Mouse (Mus musculus): ENCODE results near the gene Rnf144a.
A peak's percentile ranks its signal among the peaks of the same experiment; 100 is the strongest.

The Rnf144a gene

DNA sequence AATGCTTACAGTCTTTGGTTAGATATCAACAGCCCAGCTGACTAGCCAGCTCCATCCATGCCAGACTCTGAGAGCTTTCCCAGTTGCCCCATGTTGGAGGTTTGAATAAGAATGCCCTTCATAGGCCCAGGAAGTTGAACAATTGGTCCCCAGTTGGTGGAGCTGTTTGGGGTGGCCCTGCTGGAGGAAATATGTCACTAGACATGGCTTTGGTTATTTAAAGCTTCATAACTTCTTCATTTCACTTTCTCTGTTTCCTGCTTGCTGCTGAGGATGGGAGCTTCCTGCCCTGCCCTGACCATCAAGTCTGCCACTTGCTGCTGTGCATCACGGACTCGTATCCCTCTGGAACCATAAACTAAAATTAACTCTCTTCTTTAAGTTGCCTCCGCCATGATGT lies 4.6 kb downstream of the Rnf144a start:
- peak in 1 of 2 experiments; percentile 11 for DNase-seq (ENCODE audit: low read depth in 2 of 2, low spot score in 2 of 2)

DNA sequence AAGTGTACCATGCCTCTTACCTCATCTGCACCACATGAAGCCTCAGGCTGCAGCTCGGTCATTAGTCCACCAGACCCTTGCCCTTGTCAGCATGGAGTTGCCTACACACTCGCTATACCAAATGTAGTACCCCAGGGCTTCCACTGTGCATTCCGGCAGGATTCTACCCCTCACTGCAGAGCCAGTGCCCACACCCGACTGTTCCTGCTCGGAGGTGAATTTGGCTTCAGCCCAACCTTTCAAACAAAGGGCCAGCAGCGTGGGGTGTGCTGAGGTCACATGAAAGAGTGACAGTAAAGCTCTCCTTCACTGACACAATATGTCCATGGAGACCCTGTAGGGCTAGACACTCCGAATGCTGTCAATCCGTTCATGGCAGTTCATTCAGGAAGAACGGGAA lies 6.3 kb downstream of the Rnf144a start:
- DNase-seq (ENCODE audit: low read depth in 2 of 2, low spot score in 2 of 2) = no peak

GRCm38 (mm10) chr12:26404781-26405702 lies 10.0 kb downstream of the Rnf144a start:
- no peak for DNase-seq (ENCODE audit: low read depth in 2 of 2, low spot score in 2 of 2)

- no peak for DNase-seq (ENCODE audit: low read depth in 2 of 2, low spot score in 2 of 2)
These were observed 11.5 kb downstream of the Rnf144a start for GRCm38 (mm10) chr12:26403372-26404125.

DNA sequence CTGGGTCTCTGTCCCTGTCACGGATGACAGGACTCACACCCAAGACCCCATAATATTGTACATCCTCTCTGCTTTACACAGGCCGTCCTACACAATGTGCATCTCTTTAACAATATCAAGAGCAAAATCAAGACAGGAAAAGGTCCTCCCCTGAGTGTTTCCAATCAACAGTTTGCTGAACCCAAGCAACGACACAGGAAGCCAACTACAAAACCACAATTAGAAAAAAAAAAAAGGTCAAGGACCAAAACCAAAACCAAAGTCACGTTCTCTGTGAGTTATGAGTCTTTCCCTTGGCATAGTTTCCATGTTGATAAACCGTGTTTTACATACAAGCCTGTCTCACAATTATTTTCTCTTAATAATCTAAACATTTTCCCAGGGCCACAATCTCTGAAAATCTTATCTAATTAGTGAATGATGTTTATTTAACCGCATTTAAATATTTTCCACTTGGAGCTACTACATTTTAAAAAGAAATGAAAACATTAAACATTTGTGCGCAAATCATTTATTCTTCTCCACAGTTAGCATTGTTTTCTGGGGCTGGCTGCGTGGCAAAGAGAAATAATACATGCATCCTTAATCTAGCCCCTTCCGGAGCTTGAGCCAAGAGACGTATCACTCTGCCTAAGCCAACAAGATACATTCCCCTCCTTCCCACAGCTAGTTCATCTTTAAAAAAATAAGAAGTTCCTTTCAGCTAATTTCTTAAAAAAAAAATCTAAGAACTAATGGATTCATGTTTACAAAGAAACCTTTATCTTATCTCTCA lies 13.2 kb downstream of the Rnf144a start:
- DNase-seq (ENCODE audit: low read depth in 2 of 2, low spot score in 2 of 2) = peak in 1 of 2 experiments; percentile 50

GRCm38 (mm10) chr12:26401254-26401653 lies 13.8 kb downstream of the Rnf144a start:
- no peak for DNase-seq (ENCODE audit: low read depth in 2 of 2, low spot score in 2 of 2)

GRCm38 (mm10) chr12:26400762-26401161 lies 14.3 kb downstream of the Rnf144a start:
- no peak for DNase-seq (ENCODE audit: low read depth in 2 of 2, low spot score in 2 of 2)

DNA sequence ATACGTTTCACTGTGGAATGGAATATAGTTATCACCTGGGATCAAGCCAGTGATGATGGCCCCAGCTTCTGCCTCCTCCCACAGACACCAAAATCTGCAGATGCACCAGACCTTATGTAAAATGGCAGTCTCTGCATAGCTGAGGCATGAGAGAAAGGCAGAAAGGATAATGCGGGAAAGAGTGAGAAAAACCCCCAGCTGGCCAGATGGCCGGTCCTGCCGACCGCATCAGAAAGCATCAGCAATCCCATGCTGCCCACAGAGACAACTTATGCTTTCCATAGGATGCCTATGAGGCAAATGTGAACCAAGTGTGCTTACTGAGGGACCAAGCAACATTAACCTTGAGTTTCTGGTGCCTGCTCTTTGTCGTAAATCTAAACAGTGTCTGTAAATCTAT lies 15.7 kb downstream of the Rnf144a start:
- no peak for DNase-seq (ENCODE audit: low read depth in 2 of 2, low spot score in 2 of 2)

- DNase-seq (ENCODE audit: low read depth in 2 of 2, low spot score in 2 of 2) = no peak
These were observed 16.5 kb downstream of the Rnf144a start for GRCm38 (mm10) chr12:26398597-26398996.

GRCm38 (mm10) chr12:26394485-26395470 lies 20.3 kb downstream of the Rnf144a start:
- DNase-seq (ENCODE audit: low read depth in 2 of 2, low spot score in 2 of 2) = no peak

GRCm38 (mm10) chr12:26393291-26393690 lies 21.8 kb downstream of the Rnf144a start:
- no peak for DNase-seq (ENCODE audit: low read depth in 2 of 2, low spot score in 2 of 2)

- DNase-seq (ENCODE audit: low read depth in 2 of 2, low spot score in 2 of 2) = no peak
These were observed 23.9 kb downstream of the Rnf144a start for GRCm38 (mm10) chr12:26391162-26391561.

DNA sequence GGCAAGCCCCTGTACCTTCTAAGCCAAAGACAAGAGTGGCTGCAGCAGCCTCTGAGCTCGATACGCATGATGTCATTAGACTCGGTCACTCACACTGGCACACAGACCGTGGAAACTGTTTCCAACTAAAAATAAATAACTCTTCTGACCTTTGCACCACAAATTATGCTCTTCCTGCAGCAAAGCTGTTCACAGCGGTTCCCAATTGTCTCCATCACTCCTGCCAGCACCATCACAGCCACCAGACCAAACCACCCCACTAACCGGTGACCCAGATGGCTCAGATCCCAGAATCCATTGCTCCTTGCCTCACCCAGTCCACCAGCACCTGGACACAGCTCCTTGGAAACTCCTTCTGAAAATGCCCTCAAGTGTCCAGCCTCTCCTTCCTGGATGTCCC lies 27.5 kb downstream of the Rnf144a start:
- no peak for DNase-seq (ENCODE audit: low read depth in 2 of 2, low spot score in 2 of 2)

DNA sequence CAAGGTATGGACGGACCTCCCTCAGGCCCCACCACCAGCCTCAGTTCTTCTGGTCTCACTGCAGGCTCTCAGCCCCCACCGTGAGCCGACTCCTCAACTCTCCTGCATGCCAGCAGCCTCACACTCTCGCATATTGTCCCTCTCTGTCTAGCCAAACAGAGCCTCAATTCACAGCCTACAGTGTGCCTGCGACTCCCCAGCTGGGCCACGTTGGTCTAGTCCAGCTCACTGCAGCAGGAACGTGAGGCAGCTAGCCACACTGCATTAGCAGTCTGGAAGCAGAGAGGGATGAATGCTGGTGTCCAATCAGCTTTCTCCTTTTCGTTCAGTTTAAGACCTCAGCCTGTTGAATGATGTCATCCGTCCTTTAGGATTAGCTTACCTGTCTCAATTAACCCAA lies 28.1 kb downstream of the Rnf144a start:
- DNase-seq (ENCODE audit: low read depth in 2 of 2, low spot score in 2 of 2) = no peak

DNA sequence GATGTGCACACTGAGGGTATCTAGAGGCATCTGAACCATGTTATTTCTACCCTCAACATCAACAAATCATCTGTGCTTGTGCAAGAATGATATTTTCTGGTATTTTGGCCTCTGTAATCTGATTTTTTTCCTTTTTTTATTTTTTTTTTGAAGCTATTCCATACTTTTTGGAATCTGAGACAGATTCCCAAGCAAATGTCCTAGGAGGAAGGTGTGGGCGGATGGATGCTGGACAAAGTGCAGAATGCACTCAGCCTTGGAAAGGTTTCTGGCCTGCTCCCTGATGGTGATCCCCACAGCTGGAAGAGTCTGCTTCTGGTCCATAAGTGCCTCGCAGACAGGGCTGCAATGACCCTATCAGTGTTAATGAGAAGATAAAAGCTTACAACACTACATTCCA lies 28.9 kb downstream of the Rnf144a start:
- DNase-seq (ENCODE audit: low read depth in 2 of 2, low spot score in 2 of 2) = no peak

GRCm38 (mm10) chr12:26385735-26386134 lies 29.3 kb downstream of the Rnf144a start:
- no peak for DNase-seq (ENCODE audit: low read depth in 2 of 2, low spot score in 2 of 2)

DNA sequence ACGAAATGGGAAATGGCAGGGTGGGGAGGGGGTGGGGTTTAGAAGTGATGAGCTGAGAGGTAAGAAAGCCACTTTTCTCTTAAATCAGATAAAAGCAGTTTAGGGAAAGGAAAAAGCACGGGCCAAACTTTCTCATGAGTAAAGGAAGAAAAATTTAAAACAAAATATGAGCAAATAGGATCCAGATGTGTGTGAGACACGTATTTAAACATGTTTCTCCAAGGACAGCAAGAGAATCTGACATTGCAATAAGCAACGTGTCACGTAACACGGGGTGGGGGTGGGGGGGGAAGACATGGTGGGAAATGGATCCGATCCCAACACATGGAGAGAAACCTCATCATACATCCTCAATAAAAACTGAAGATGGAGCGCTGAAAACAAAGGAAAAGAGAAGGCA lies 33.3 kb downstream of the Rnf144a start:
- no peak for DNase-seq (ENCODE audit: low read depth in 2 of 2, low spot score in 2 of 2)

- no peak for DNase-seq (ENCODE audit: low read depth in 2 of 2, low spot score in 2 of 2)
These were observed 35.3 kb downstream of the Rnf144a start for GRCm38 (mm10) chr12:26379797-26380196.

DNA sequence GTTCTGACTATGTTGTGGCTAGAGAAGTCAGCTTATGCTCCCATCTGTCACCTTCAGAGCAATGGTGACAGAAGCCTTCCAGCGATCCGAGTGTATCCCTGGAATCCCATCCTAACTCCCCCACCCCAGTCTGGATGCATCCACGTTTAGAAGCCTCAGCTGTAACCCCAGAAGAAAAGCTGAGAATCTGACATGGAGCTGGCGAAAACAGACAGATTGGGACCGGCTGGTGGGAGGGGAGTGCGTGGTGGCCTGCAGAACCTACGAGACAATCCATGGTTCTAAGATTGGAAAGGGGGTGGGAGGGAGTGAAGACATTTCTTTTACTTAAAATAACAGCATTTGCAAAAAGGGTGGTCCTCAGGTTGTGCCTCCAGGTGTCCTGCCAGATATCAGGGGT lies 37.4 kb downstream of the Rnf144a start:
- DNase-seq (ENCODE audit: low read depth in 2 of 2, low spot score in 2 of 2) = no peak
